Mouse (Mus musculus) ES-CJ7 (cell line): ENCODE results near the gene Gsto1.

ENCODE experiments used
- DNase-seq: peaks from one replicate; pipeline ENCODE4 v3.0.0; 2011; ENCODE audit warnings: low read depth, low spot score

The Gsto1 gene

DNA sequence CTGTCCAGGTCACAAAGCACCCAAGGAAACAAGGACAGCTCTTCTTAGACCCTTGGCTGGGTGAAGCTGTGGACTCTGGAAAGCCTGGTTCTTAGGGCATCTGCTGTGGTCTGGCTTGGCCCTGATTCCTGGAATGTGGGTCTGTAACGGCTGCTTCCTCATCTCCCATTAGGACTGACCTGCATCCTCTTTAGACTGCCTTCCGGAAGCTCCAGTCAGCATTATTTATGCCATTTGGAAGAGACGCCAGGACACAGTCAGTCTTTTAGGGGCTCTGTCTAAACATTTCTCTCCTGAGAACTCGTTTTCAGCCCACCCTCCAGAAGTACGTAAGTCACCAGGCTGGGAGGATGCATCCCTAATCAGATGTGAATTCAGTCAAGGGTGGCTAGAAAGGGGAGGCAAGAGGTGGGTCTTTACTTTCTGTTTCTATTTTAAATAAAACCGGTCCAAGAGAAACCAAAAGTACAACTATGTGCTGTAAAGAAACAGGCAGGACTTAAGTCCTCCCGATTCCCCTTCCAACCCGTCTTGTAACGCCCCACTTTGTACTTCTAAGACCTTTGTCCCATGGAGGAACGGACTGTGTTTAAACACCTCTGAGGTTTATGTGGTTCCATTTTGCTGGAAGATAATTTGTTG lies 35.8 kb downstream of the Gsto1 start:
- no peak for DNase-seq

DNA sequence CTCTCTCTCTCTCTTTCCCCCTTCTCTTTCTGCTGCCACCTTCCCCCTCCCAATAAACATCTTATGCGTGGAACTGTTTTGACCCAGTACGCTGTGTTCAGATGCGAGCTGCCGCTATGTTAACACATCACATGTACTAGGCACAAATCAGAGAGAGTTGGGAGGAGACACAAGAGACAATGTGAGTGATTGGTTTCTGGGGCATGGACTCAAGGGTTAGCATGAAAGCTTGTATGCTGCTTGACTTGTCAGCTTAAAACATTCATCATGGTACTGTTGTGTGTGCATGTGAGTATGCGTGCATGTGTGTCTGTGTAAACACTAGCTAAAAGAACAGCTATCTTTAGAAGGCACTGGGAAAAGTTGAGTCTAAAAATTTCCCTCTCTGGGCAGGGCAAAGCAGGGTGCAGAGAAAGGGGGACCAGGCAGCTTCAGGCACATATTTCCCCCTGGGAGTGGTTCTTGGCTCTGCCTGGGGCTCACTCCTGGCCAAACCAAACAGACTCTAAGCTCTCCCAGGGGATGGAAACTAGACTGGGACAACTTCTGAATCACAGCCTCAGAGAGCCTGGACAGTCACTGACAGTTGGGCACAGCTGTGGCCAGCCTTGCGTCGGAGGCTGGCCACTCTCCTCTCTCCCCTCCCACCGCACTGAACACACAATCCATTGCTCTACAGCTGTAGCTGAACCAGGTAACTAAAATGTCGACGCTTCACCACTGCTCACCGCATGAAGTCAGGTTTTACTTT lies 37.0 kb downstream of the Gsto1 start:
- no peak for DNase-seq

DNA sequence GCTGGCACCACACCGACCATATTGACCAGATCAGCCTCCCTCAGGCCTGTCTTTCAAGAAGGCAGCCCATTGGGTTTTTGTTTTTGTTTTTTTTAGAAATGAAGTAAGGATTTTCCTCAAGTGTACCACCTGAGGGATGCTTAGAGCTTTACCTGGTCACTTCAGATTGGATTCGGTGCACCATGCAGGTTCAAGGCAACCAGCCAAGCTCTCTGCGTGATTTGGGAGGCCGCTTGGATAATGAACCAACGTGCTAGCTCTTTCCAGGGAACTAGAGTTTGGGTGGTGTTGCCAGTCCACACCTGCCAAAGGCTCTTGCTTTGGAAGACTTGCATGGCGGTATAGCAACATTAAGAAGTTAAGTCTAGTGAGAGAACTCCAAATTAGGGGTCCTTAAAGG lies 38.3 kb downstream of the Gsto1 start:
- no peak for DNase-seq

DNA sequence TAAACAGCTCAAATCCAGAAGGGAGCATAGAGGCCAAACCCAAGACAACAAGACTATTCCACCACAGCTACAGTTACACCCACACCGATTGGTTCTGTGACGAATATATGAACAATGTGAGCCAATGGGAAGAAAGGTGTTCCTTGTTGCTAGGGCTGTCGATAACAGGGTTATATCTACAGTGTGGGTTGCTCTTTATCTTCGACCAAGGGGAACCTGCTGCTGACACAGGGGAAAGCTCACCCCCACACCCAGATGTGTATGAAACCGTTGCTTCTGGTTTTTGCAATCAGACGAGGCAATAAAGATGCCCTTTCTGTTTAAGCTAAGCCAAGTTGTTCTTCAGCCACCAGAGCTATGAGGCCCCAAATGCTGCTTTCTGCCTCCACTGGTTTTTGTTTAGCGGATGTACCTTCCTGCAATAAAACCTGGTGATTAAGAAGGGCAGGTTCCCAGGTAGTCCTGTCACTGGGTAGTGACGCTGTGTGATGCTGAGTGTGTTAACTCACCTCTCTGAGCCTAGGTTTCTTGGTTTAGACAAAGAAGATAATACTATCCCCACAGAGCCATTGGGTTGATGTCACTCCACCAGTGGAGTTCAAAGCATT lies 43.8 kb downstream of the Gsto1 start:
- no peak for DNase-seq

DNA sequence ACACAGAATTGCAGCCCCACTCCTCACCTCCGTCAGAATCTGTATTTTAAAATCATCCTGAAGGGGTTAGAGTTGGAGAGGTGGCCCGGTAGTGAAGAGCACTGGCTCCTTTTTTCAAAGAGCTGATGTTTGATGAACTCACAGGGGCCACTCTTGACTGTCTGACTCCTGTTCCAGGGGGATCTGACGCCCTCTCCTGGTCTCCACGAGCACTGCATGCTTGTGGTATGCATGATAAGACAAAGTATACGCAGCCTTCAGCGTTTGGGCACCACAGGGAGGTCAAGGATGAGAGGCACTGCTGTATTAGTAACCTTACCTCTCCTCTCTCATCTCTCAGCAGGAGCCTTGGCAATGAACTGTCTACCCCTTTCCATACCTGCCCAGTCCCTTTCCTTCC lies 45.2 kb downstream of the Gsto1 start:
- peak; percentile 31 for DNase-seq

DNA sequence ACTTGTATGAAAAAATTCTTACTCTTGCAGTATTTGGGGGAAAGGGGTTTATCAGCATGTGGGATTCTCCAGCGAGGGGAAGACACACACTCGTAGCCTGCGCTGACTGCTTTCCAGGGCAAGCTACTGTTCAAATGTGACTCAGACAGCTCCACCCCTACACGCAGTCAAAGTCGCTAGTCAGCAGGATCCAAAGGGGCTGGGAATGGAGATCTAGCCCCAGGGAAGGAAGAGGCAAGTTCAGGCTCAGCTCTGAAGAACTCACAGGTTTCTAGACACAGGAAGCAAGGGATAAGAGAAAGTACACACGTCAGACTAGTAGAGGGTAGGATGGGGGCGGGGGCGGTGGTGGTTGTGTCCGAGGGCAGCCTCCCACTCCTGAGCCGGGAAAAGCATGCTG lies 45.8 kb downstream of the Gsto1 start:
- no peak for DNase-seq

DNA sequence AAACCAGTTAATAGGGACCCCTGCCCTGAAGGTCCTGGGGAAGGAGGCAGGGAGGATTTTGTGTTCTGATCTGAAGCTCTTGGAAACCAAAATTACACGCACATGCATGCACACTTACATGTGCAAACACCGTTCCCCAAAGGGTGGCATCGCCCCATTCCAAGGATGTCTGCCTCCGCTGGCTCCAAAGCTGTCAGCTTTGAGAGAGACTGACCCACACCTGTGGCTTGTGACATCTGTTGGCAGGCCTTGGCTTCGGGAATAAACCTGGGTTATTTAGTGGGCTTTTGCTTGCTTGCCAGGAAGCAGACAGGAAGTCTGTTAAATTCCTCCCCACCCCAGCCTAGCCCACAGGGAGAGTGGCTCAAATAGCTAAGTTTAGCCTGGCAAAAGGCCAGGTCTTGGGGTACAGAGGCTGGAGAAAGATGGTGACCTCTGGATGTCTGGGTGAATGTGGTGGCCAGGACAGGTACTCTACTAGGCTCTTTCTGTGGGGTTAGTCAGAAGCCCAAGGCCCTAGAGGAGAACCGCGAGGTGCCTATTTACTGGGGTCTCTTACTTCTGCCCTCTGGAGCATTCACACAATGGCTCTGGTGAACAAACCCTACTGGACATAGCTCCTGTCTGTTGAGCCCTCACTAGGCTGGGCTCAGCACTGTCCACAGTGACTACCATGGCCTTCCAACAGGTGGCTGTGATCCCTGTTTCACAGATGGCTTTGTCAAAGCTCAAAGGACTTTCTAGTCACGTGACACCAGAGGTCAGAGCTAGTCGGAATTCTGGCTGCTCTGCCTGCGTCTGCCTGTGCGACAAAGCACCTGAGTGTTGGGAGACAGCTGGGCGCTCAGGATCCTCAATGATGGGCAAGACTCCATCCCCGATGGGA lies 47.8 kb downstream of the Gsto1 start:
- DNase-seq = no peak

DNA sequence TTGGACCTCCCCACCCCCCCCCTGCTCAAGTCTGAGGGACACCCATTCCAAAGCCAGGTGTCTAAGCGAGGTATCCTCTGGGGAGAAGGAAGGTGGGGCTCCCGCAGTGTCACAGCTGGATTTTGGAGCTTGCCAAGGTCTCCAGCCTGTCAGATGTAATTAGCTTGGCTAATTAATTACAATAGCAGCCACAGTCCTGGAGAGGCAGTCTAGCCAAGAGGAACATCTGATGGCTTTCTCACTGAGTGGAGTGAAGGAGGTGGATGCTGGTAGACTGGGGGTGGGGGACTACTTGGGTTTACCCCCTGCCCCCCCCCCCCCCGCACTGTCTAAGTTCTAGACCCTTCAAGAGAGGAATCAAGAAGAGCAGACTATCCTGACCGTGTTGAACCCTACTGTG lies 48.9 kb downstream of the Gsto1 start:
- DNase-seq = no peak

DNA sequence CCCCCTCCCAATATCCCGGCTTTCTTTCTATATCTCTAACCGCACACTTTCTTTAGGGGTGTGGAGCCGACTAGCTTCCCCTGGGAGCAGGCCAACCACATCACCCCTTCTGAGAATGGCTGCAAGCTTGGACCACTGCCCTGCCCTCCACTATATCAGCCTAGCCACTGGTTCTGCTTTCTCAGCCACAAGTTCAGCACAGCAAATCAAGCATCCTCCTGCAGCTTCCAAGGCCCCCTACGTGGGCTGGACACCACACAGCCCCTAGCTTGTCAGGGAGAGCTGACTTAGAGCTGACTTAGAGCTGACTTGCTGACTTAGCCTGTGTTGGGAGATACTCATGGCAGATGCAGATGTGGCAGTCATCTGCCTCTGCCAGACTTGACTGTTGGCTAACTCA lies 50.3 kb downstream of the Gsto1 start:
- DNase-seq = no peak

DNA sequence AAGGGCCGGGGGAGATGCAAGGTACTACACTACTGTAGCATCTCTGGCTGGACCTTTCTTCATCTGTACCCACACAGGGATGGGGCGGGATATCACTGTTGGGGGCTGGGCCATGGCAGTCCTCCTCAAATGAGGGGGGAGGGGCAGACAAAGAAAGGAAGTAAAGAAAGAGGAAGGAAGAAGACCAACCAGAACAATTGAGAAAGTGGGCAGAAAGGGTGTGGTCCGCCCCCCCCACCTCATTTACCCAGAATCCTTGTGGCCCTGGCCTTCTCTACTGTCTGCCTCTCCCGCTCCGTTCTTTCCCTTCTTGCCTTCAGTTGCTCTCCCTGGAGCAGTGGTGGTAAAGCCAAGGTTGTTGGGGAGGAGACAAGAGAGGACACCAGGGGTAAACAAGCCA lies 50.8 kb downstream of the Gsto1 start:
- DNase-seq = no peak

DNA sequence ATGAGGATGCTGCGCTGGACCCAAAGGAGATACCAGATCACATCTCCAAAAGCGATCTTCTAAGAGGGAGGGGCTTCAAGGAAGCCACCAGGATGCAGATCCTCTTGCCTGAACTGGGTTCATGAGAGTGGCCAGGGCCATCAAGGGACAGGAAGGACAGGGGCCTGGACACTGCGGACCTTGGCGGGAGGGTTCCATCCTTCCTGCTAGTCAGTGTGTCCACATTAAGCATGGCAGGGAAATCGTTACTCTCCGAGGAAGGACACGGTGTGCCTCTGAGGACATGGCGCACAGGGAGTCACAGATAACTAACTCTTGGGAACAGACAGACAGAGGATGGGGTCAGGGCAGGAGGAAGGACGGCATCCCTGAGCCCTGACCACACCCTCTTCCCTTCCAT lies 52.8 kb downstream of the Gsto1 start:
- no peak for DNase-seq

DNA sequence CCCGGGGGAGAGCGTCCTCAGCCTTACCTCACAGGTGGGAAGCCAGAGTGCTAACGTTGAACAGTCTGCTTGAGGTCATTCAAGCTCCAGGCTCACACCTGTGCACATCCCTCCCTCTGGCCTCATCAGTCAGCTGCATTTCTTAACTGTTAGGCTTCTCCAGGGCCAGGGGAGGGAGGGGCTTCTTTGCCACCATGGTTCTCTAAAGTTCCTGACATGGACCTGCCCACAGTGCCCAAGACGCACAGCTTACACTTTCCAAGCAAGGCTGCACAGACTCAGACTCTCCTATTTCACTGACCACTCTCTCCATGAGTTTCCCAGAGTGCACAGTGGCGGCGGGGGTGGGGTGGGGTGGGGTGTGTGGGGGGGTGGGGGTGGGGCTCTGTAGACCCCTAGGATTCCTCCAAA lies 54.2 kb downstream of the Gsto1 start:
- DNase-seq = no peak

DNA sequence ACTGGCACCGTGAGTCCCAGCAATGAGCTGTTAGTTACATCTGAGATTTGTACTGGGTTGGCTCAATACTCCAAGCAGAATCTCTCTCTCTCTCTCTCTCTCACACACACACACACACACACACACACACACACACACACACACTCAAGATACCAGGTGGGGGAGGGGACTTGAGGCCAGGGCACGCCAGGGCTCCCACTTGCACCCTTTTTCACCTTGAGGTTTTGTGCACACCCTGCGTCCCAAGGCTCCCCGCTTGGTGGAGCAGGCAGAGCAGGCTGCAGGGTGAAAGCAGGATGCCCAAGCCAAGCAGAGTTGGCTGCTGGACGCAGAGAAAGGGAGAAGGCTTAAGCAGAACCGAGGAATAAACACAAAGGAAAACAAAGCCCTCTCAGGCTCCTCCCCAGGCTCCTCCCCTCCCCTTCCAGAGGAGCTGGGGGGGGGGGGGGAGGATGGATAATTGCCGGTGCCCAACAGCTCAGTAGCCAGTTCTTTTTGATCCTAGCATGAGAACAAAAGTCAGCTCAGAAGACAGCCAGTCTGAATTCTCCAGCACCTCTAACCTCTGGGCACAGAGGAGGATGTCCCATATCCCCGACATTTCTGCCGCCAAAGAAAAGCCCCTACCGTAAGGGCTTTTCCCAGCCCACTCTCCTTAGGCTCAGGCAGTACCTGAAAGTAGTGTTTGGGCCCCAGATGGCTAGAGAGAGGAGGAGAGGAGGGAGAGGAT lies 54.8 kb downstream of the Gsto1 start:
- DNase-seq = no peak

DNA sequence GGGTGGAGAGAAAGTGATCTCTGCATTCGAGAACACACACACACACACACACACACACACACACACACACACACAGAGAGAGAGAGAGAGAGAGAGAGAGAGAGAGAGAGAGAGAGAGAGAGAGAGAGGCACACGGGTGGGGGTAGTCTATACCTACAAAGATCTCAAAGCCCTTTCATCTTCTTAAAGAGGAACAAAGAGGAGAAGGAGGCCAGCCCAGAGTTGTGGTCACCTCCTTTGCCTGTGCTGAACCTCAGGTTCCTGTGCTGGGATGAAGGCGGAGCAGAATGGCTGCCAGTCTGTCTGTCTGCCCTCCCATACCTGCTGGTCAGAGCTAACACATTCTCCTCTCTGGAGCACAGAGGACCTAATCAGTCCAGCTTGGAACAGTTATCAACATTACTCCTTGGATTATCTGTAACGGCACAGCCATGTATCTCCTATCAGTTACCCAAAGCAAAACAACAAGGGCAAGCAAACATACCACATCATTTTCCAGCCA lies 55.4 kb downstream of the Gsto1 start:
- no peak for DNase-seq

DNA sequence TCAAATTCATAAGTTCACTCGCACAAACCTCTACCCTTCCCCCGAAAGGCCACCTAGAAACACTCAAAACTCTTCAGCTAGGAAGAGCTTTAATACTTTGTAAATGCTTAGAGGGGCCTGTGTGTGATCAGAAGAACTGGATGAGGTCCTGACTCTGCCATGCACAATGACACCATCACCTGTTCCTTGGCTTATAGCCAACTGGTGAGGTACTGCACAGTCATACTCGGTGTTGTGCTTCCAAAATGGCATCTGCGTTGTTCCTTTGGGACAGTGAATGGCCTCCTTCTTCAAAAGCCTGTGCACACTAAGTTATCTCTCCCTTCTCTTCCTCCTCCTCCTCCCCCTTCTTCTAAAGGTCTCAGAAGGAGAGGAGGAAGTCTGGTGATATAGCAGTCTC lies 56.0 kb downstream of the Gsto1 start:
- DNase-seq = no peak

DNA sequence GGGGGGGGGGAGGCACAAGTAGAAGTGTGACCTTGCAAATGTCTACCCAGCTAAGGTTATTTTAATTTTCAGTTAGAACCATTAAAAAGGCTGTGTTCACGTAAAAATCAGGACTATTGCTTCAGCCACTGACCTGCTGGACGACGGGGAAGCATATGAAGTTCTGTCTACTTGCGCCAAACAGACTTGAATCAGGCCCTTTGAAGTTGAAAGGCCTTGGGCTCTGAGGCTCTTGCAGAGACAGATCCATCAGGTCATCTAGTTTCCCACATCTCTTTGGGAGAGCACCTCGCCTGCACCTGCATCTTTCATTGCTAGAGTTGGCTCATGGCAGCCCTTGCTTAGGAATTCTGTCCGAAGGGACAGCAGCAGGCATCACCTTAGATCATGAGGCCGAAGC lies 58.6 kb downstream of the Gsto1 start:
- DNase-seq = no peak

DNA sequence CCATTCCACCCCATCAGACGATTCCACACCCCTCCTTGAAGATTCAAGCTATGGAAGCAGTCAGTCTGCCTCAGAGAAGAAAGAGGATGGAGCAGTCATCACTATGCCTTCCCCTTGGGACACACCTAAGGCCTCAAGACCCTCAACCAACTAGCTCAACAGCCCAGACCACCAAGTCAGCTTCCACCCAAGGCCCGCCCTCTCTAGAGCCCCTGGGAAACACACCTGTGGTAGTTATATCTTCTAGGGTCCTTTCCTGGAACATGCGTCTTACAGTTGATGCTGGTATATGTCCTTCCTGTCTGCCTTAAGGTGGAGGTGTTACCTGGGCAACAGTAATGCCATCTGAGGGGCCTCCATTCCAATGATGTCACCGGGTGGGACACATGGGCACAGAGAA lies 59.4 kb downstream of the Gsto1 start:
- DNase-seq = no peak
